ENCODE assay signal across 14 mouse cellular contexts in the genomic region with DNA sequence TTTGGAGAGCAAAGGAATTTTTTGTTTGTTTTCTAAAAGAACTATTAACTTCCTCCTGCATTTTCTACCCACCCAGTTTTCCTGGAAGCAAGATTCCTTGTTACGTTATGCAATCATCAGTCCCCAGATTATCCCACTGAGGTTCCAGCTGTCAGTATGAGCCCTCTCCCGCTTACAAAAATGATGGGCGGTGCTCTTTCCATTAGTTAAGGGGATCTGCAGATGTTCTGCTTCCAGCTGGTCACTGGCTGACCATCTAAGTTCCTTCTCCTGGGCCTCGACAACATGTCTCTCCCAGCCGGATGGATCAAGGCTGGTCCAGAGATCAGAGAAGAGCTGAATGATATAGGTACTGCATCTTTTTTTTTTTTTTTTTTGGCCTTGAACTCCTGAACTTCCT. TPM values are rescaled to one million over a fixed set of nuclear protein-coding genes. Genes with fewer than 3 reads are reported as not detected.
A peak's percentile ranks its signal among the peaks of the same experiment; 100 is the strongest.
DNase-seq lines count a peak whose midpoint lies in the region; ATAC-seq and TF ChIP-seq lines count a peak whose summit lies in the region.
"Had no signal": no experiment of that assay in that cellular context is flagged by ENCODE, and none has a peak within 500 bp of the region (broad histone marks: within the 10 kb centered on the region; RNA-seq: fewer than 3 reads in every experiment).

No protein-coding gene starts in this region.

- H3K4me2 ChIP-seq in embryonic facial prominence, embryonic 14.5 days (ENCODE audit: low read depth, low read length) = no peak overlapping the region
- H3K4me2 ChIP-seq in lung, postnatal 0 days (replicated peaks; ENCODE audit: low read depth, low read length) = no peak overlapping the region

- no peak overlapping the region for H3K27ac ChIP-seq in embryonic facial prominence, embryonic 14.5 days (replicated peaks; ENCODE audit: low read depth, low read length)
- H3K27ac ChIP-seq in embryonic facial prominence, embryonic 10.5 days (replicated peaks) = no peak overlapping the region
- peak overlapping the region; percentile 81 for H3K27ac ChIP-seq in lung, postnatal 0 days (ENCODE audit: low read length)

- no peak overlapping the region for H3K4me3 ChIP-seq in embryonic facial prominence, embryonic 14.5 days (ENCODE audit: low read depth, low read length)
- no peak overlapping the region for H3K4me3 ChIP-seq in embryonic facial prominence, embryonic 10.5 days
- no peak overlapping the region for H3K4me3 ChIP-seq in lung, postnatal 0 days (ENCODE audit: low read depth, low read length)

- TF ChIP-seq EP300 in lung, postnatal 0 days (IDR thresholded peaks at IDR 0.05) = peak; percentile 69; the same call in 1 of the 2 replicates

- peak; percentile 75 for DNase-seq in embryonic facial prominence, embryonic 14.5 days (ENCODE audit: low spot score)
- DNase-seq in embryonic facial prominence, embryonic 10.5 days (ENCODE audit: low spot score) = no peak
- peak; percentile 53 for DNase-seq in NIH3T3 (ENCODE audit: low read depth)
- peak; percentile 72 to 76 for DNase-seq in heart, postnatal 10 days
- peak; percentile 89 for DNase-seq in lung, postnatal 0 days (ENCODE audit: low spot score)
- DNase-seq in layer of hippocampus, adult 11-12 months (ENCODE audit: low spot score) = no peak
- no peak for DNase-seq in thymus, postnatal 25 days
- DNase-seq: cerebellum, adult 9-11 months; right cerebral cortex, postnatal 14 days had no signal

- no peak; the same call in 1 of the 2 replicates for ATAC-seq in embryonic facial prominence, embryonic 14.5 days (ENCODE audit: low read depth)
- peak; percentile 78 for ATAC-seq in lung, postnatal 0 days
- no peak for ATAC-seq in megakaryocyte progenitor cell, adult 5-6 weeks (replicated peaks; ENCODE audit: poor library complexity)
- ATAC-seq: hindbrain, embryonic 16.5 days had no signal

- WGBS in embryonic facial prominence, embryonic 14.5 days = 61% methylated on average over 5 of the region's 5 CpGs
- 88% methylated on average over 5 of the region's 5 CpGs for WGBS in embryonic facial prominence, embryonic 10.5 days
- 41% methylated on average over 5 of the region's 5 CpGs for WGBS in lung, postnatal 0 days

- 0 out of 2 replicates have a peak, but pooled peaks cover 7% of the 10 kb centered on the region for H3K36me3 ChIP-seq in embryonic facial prominence, embryonic 14.5 days (ENCODE audit: control insufficient read depth, insufficient read depth, low read length)
- peaks cover 21% of the 10 kb centered on the region for H3K36me3 ChIP-seq in embryonic facial prominence, embryonic 10.5 days (replicated peaks)
- no peaks in the 10 kb centered on the region for H3K36me3 ChIP-seq in lung, postnatal 0 days (ENCODE audit: insufficient read depth, low read length)

- intact Hi-C loops in heart, postnatal 10 days (cut with DNase I) = no loop called here

- no peaks in the 10 kb centered on the region for H3K4me1 ChIP-seq in embryonic facial prominence, embryonic 14.5 days (ENCODE audit: control insufficient read depth, insufficient read depth, low read length)
- no peaks in the 10 kb centered on the region for H3K4me1 ChIP-seq in embryonic facial prominence, embryonic 10.5 days
- H3K4me1 ChIP-seq in lung, postnatal 0 days (ENCODE audit: insufficient read depth, low read depth, low read length) = peaks cover 11% of the 10 kb centered on the region

- no peak overlapping the region for H3K9ac ChIP-seq in embryonic facial prominence, embryonic 14.5 days (ENCODE audit: low read depth, low read length)
- H3K9ac ChIP-seq in lung, postnatal 0 days (replicated peaks; ENCODE audit: low read depth) = no peak overlapping the region

- H3K27me3 ChIP-seq in embryonic facial prominence, embryonic 14.5 days (replicated peaks; ENCODE audit: control insufficient read depth, insufficient read depth, low read length) = no peaks in the 10 kb centered on the region
- no peaks in the 10 kb centered on the region for H3K27me3 ChIP-seq in embryonic facial prominence, embryonic 10.5 days (replicated peaks; ENCODE audit: low read depth, poor library complexity, severe bottlenecking)
- no peaks in the 10 kb centered on the region for H3K27me3 ChIP-seq in lung, postnatal 0 days (replicated peaks; ENCODE audit: insufficient read depth, low read length)

- peaks cover 21% of the 10 kb centered on the region for H3K9me3 ChIP-seq in embryonic facial prominence, embryonic 14.5 days (ENCODE audit: control insufficient read depth, low read length)
- peaks cover 20% of the 10 kb centered on the region; the same call in 1 of the 2 replicates for H3K9me3 ChIP-seq in embryonic facial prominence, embryonic 10.5 days
- H3K9me3 ChIP-seq in lung, postnatal 0 days (ENCODE audit: low read length) = no peaks in the 10 kb centered on the region

- no peak for TF ChIP-seq CTCF in lung, postnatal 0 days (IDR thresholded peaks at IDR 0.05)

RNA-seq across cellular contexts. Expression of a gene that starts 2.3 kb away (rescaled TPM):
- polyA plus RNA-seq in embryonic facial prominence, embryonic 14.5 days (2014; fragmentation: Nextera tagmentation; extraction: Ambion mirVana) = 2.9 TPM in 2 replicates
- 0.15 TPM in 1 of 2 replicates, not detected in the other for polyA plus RNA-seq in embryonic facial prominence, embryonic 10.5 days (2016; fragmentation: Nextera tagmentation; extraction: Ambion mirVana)
- total RNA-seq in heart, postnatal 10 days (2021) = 10 to 100 TPM; 69.1 to 72.0 TPM
- 84.7 and 86.6 TPM in 2 replicates for polyA plus RNA-seq in lung, postnatal 0 days (2015; fragmentation: Nextera tagmentation; extraction: Ambion mirVana)
- not detected in 2 replicates for total RNA-seq in megakaryocyte progenitor cell, adult 5-6 weeks (2015)
- not detected in 2 replicates for total RNA-seq in megakaryocyte progenitor cell, adult 5-6 weeks (2017)
- polyA plus RNA-seq: embryonic facial prominence, embryonic 11.5 days; forebrain, embryonic 11.5 days; limb, embryonic 11.5 days had no signal

RNA-seq across cellular contexts. Expression of a gene that starts 35.4 kb away (rescaled TPM):
- polyA plus RNA-seq in embryonic facial prominence, embryonic 14.5 days (2014; fragmentation: Nextera tagmentation; extraction: Ambion mirVana) = 84.2 and 100 TPM in 2 replicates
- 129 and 143 TPM in 2 replicates for polyA plus RNA-seq in embryonic facial prominence, embryonic 10.5 days (2016; fragmentation: Nextera tagmentation; extraction: Ambion mirVana)
- total RNA-seq in heart, postnatal 10 days (2021) = 10 to 100 TPM; 23.0 to 29.2 TPM
- 139 and 145 TPM in 2 replicates for polyA plus RNA-seq in lung, postnatal 0 days (2015; fragmentation: Nextera tagmentation; extraction: Ambion mirVana)
- total RNA-seq in megakaryocyte progenitor cell, adult 5-6 weeks (2015) = 73.1 and 84.3 TPM in 2 replicates
- 99.3 and 118 TPM in 2 replicates for total RNA-seq in megakaryocyte progenitor cell, adult 5-6 weeks (2017)

RNA-seq across cellular contexts. Expression of a gene that starts 35.4 kb away (rescaled TPM):
- 51.2 and 57.4 TPM in 2 replicates for polyA plus RNA-seq in embryonic facial prominence, embryonic 14.5 days (2014; fragmentation: Nextera tagmentation; extraction: Ambion mirVana)
- polyA plus RNA-seq in embryonic facial prominence, embryonic 10.5 days (2016; fragmentation: Nextera tagmentation; extraction: Ambion mirVana) = 73.1 and 77.9 TPM in 2 replicates
- total RNA-seq in heart, postnatal 10 days (2021) = 10 to 100 TPM; 50.7 to 53.5 TPM
- 127 and 130 TPM in 2 replicates for polyA plus RNA-seq in lung, postnatal 0 days (2015; fragmentation: Nextera tagmentation; extraction: Ambion mirVana)
- total RNA-seq in megakaryocyte progenitor cell, adult 5-6 weeks (2015) = 48.4 and 58.5 TPM in 2 replicates
- 46.8 and 48.4 TPM in 2 replicates for total RNA-seq in megakaryocyte progenitor cell, adult 5-6 weeks (2017)

Comparison
In these comparisons a context has a peak if more than half of its experiments do, and no peak if none do; other contexts are left out.
1. DNase-seq: peak in embryonic facial prominence, embryonic 14.5 days (single experiment), NIH3T3 (single experiment), heart, postnatal 10 days (2 of 2) and lung, postnatal 0 days (single experiment); none in embryonic facial prominence, embryonic 10.5 days (single experiment), layer of hippocampus, adult 11-12 months (single experiment) and thymus, postnatal 25 days (single experiment).
2. RNA of a gene that starts 2.3 kb away (polyA plus RNA-seq): 84.7 to 86.6 TPM in lung, postnatal 0 days; 2.9 TPM in embryonic facial prominence, embryonic 14.5 days and 0.15 TPM in embryonic facial prominence, embryonic 10.5 days; every median in the first group is over 10 times any median in the second.